Mouse (Mus musculus): ENCODE measurements around the gene Arid1b.

Arid1b gene

DNA sequence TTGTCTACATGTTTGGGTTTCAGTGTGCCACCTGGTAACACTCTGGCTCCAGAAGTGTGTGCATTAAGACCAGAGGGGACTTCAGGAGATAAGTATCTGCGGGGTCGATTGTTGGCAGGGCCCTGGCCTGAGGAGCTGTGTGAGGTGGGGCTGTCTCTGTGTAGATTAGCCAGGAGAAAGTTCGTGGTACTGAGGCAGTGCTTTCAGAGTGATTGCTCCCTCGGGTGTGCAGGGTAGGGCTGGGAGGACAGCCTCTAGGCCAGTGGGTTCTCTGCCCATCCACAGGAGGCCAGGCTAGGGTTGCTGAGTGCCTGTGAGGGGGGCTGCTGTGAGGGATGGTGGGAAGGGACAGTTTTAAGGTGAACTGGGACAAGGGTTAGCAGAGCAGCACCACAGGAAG, 63.2 kb downstream of the Arid1b start:
- DNase-seq (ENCODE audit: low read depth, low spot score): no peak

DNA sequence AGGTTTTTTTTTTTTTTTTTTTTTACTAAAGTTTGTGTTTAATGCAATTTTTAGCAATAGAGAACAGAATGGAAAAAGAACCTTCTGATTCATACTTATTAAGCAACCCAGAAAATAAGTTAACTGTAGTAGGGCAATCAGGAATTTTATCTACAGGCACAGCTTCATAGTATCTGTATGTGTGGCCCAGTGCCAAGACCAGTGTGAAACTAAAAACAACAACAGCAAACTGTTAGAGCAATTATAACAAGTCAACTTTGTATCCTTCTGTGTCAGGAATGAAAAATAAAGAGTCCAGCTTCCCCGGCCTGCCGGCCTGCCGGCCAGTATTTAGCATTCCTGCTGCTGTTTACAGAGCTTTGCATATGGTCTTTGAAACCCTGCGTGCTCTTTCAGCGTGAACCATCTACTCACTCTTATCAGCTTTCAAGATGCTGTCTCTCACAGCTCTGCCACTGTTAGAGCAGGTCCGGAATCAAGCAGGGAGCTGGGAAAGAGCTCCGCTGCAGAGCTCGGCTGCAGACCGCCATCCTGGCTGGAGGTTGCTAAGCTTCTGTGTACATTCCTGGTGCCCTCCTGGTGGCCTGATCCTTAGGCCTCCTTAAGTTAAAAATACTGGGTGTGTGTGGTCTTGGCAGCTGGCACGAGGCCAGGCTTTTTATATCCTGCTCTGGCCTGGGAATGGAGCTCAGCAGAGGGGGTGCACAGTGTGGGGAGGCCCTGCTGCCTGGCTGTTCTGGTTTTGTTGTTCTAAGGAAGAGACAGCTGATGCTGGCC, 64.0 kb downstream of the Arid1b start:
- peak; percentile 80 for DNase-seq (ENCODE audit: low read depth, low spot score)

- DNase-seq (ENCODE audit: low read depth, low spot score): no peak
These were observed 65.0 kb downstream of the Arid1b start for GRCm38 (mm10) chr17:5059092-5059601.

- no peak for DNase-seq (ENCODE audit: low read depth, low spot score)
These were observed 66.5 kb downstream of the Arid1b start for GRCm38 (mm10) chr17:5060515-5061084.

DNA sequence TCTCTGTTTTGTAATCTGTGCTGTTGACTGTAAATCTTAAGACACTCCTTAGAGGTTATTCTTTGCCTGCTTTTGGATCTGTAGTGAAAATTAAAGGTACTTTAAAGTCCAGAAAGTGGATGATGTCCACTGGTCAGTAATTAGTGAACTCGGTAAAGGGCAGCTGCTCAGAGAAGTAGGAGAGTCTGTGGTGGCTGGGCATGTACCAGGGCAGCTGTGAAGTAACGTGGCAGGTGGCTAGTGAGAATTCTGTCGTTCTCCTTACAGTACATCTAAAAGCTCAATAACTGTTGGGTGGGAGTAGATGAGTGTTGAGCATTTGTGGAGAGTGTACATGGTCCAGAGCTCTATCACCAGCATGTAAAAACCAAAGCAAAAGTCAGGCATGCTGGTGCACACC, 67.1 kb downstream of the Arid1b start:
- no peak for DNase-seq (ENCODE audit: low read depth, low spot score)

GRCm38 (mm10) chr17:5061593-5061992, 67.5 kb downstream of the Arid1b start:
- no peak for DNase-seq (ENCODE audit: low read depth, low spot score)

DNA sequence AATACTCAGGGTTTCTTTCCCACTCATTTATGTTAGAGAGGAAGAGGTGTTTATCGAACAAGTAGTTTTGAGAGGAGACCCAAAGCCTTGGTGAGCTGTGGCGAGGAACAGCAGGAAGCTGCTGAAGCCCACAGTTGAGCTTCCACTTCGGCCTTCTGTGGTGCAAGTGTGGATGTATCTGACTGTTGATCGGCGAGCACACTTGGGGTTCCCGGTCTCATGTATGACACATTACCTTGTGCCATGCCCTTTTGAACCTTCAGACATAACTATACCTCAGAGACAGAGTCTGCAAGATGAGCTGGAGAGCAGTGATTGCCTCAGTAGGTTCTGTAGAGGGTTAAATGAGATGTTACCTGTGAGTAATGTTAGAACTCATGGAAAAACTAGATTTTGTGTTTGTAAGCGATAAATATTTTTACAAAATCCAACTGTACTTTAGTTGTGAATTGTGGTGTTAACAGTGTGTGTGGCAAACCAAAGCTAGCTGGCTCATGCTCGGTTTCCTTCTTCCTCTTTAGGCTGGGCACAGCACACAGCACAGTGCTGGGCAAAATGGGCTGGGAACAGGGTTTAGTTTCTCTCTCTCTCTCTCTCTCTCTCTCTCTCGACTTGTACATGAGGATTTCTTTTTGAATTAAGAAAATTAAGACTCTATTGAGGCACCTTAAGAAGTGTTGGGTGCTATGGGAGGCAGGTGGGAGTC, 69.5 kb downstream of the Arid1b start:
- no peak for DNase-seq (ENCODE audit: low read depth, low spot score)

GRCm38 (mm10) chr17:5064777-5065176, 70.6 kb downstream of the Arid1b start:
- DNase-seq (ENCODE audit: low read depth, low spot score): no peak

GRCm38 (mm10) chr17:5065270-5065669, 71.1 kb downstream of the Arid1b start:
- DNase-seq (ENCODE audit: low read depth, low spot score): no peak

DNA sequence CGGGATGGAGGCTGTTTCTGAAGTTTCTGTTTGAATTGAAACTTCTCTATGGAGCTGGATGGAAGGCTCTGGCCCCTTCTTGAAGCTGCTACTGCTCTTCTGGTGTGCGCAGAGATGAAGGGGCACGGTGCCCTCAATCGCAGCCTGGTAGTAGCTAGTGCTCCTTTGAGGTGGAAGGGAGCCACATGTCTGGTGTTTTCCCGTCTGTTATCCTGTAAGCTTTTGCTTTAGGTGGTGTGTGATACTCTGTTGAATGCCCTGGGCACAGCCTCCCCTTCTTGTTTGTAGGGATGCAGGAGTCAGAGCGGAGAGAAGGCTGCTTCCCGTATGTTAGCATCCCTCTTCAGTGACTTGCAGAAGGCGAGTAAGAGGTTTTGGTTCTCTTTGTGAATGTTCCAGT, 72.7 kb downstream of the Arid1b start:
- no peak for DNase-seq (ENCODE audit: low read depth, low spot score)

- no peak for DNase-seq (ENCODE audit: low read depth, low spot score)
These were observed 73.1 kb downstream of the Arid1b start for GRCm38 (mm10) chr17:5067264-5067663.

DNA sequence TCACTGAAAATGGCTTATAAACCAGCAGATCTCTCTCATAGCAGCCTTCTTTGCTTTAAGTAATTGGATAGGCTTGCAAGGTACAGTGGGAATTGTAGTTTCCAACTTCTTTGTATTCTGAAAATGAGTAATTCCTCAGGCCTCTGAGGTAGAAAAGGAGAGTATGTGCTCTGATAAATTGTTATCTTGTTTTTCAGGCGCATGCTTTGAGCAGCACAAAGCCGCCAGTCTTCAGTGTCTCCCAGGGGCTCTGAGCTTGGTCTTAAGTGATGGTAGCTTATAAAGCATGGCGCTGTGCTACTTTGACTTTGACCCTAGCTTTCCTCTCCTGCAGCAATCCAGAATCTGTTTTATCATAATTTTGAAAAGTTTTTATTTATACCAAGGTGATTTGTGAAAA, 76.3 kb downstream of the Arid1b start:
- DNase-seq (ENCODE audit: low read depth, low spot score): no peak

- DNase-seq (ENCODE audit: low read depth, low spot score): no peak
These were observed 78.4 kb downstream of the Arid1b start for GRCm38 (mm10) chr17:5072539-5072938.

DNA sequence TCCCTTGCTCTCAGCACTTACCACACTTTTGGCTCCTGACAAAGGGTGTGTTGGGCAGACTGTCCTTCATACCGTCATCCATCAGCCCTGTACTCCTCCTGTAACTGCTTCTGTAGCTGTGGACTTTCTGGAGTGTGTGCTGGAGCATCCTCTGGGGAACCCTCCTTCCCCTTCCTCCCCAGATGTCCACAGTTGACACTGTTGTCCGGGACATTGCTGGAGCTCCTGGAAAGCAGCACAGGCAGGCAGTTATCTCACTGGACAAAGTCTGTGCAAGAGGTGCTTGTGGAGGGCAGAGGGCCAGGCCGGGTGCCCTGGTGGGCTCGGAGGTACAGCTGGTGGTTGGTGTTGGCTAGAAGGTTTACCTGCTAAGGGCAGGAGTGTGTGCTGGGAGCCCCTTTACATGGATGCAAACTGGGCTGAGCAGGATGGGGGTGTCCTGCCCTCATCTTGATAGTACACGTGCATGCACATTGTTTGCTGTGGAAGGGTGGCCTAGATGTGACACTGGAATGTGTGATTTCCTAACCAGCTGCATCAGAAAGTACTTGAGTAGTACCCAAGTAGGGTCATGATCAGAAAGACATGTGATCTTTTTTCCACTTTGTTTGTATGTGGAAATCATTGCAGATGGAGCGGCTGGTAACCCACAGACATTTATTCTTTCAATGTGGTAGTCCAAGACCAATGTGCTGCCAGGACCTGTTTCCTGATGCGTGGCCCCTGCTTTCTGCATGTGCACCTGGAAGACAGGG, 80.8 kb downstream of the Arid1b start:
- no peak for DNase-seq (ENCODE audit: low read depth, low spot score)

- DNase-seq (ENCODE audit: low read depth, low spot score): no peak
These were observed 83.9 kb downstream of the Arid1b start for GRCm38 (mm10) chr17:5077996-5078395.

- no peak for DNase-seq (ENCODE audit: low read depth, low spot score)
These were observed 84.4 kb downstream of the Arid1b start for GRCm38 (mm10) chr17:5078576-5078975.

- no peak for DNase-seq (ENCODE audit: low read depth, low spot score)
These were observed 86.8 kb downstream of the Arid1b start for GRCm38 (mm10) chr17:5080884-5081419.

GRCm38 (mm10) chr17:5082274-5082673, 88.1 kb downstream of the Arid1b start:
- DNase-seq (ENCODE audit: low read depth, low spot score): no peak

- no peak for DNase-seq (ENCODE audit: low read depth, low spot score)
These were observed 89.4 kb downstream of the Arid1b start for GRCm38 (mm10) chr17:5083497-5083896.

GRCm38 (mm10) chr17:5084139-5084538, 90.0 kb downstream of the Arid1b start:
- no peak for DNase-seq (ENCODE audit: low read depth, low spot score)

GRCm38 (mm10) chr17:5085004-5085403, 90.9 kb downstream of the Arid1b start:
- DNase-seq (ENCODE audit: low read depth, low spot score): no peak

- DNase-seq (ENCODE audit: low read depth, low spot score): no peak
These were observed 91.8 kb downstream of the Arid1b start for GRCm38 (mm10) chr17:5085942-5086341.
